Mouse (Mus musculus) kidney, adult 2 months (tissue): ENCODE data around the gene Mxra8. TPM values are rescaled to one million over a fixed set of nuclear protein-coding genes. Genes with fewer than 3 reads are reported as not detected.
A peak's percentile ranks its signal among the peaks of the same experiment; 100 is the strongest.

Experiments
- DNase-seq: peaks from one replicate; pipeline ENCODE4 v3.0.0; 2021
- H3K27ac ChIP-seq: fragments of 200-500 bp; 2 replicates; pipeline ENCODE4 v1.5.1; 2012; ENCODE audit warnings: low read depth, low read length, control low read depth, inconsistent platforms; ENCODE audit not compliant: insufficient read depth
- H3K27me3 ChIP-seq: fragments of 200-500 bp; replicated peaks from 2 replicates; pipeline ENCODE4 v1.6.1; 2012; ENCODE audit warnings: mild to moderate bottlenecking, moderate library complexity, low read length, inconsistent platforms; ENCODE audit not compliant: control insufficient read depth, insufficient read depth
- H3K36me3 ChIP-seq: fragments of 200-500 bp; 2 replicates; pipeline ENCODE4 v1.6.1; 2012; ENCODE audit warnings: mild to moderate bottlenecking, moderate library complexity, low read length, inconsistent platforms; ENCODE audit not compliant: control insufficient read depth, insufficient read depth
- H3K4me1 ChIP-seq: fragments of 200-500 bp; 2 replicates; pipeline ENCODE4 v1.6.1; 2011; ENCODE audit warnings: low read length; ENCODE audit not compliant: control insufficient read depth, insufficient read depth
- H3K4me3 ChIP-seq: fragments of 200-500 bp; 2 replicates; pipeline ENCODE4 v1.5.1; 2011; ENCODE audit warnings: mild to moderate bottlenecking, low read depth, low read length, control low read depth; ENCODE audit not compliant: insufficient read depth
- CTCF ChIP-seq: fragments of 200-500 bp; conservative IDR thresholded peaks from 2 replicates; pipeline ENCODE4 v1.5.1; 2011; ENCODE audit warnings: low read depth, mild to moderate bottlenecking, control low read depth, low read length, moderate library complexity, mixed read lengths; ENCODE audit not compliant: insufficient read depth, insufficient read length
- POLR2A ChIP-seq: fragments of 200-500 bp; IDR thresholded peaks from one replicate; pipeline ENCODE4 v1.6.1; 2011; ENCODE audit warnings: low read depth, low read length, control low read depth
- WGBS: fragments of 180-500 bp; shearing (Covaris S2); methylation state at CpG from one replicate; pipeline ENCODE4 v1.1.7; 2018; 5-methylcytosine and 5-hydroxymethylcytosine counted together
- polyA plus RNA-seq: library from polyadenylated mRNA; depleted of rRNA; stranded (reverse); fragments of >200 nt; gene quantifications from 2 replicates; pipeline ENCODE4 v1.2.3, GENCODE M21; 2012

Mxra8 gene
- polyA plus RNA-seq, 1 experiment = 98.0 TPM

DNA sequence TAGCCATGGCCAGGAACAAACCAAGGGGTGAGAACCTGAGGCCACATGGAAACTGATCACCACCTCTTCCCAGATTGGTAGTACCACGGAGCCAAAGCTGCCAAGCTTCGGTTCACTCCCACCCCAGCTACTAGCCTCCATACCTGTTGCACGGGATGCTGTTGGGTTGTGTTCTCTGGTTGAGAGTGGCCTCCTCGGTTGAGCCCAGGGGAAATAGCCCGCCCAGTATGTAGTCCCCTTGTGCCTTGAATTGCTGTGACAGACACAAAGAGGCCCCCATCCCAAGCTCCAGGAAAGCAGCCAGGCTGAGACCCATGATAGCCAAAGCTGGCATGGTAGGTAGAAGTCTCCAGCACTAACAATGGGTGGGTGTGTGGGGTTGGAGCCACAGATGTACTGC lies 23.5 kb downstream of the Mxra8 start, which contains the start of gene Tas1r3:
TSS of gene Tas1r3 (minus strand) at position 362 of the 400 bp plus-strand sequence.
- H3K36me3 ChIP-seq = no peaks in the 10 kb centered on the region
- H3K27me3 ChIP-seq = no peaks in the 10 kb centered on the region
- no peaks in the 10 kb centered on the region for H3K4me1 ChIP-seq
- 80% methylated on average over 5 of the region's 5 CpGs for WGBS
- TF ChIP-seq POLR2A (no peak), CTCF (no peak)
- no peak within 1 kb of the TSS for H3K4me3 ChIP-seq
- DNase-seq = no peak
- H3K27ac ChIP-seq = no peak within 1 kb of the TSS

- peak overlapping the region; percentile 71 for H3K4me3 ChIP-seq
- no peaks in the 10 kb centered on the region for H3K36me3 ChIP-seq
- no peak for TF ChIP-seq CTCF
- TF ChIP-seq POLR2A = no peak
- peak; percentile 63 for DNase-seq
- H3K27me3 ChIP-seq = no peaks in the 10 kb centered on the region
- H3K27ac ChIP-seq = peak overlapping the region; percentile 5; the same call in 1 of the 2 replicates
- WGBS = 6% methylated on average over 22 of the region's 22 CpGs
- no peaks in the 10 kb centered on the region; the same call in 1 of the 2 replicates for H3K4me1 ChIP-seq
Observed at GRCm38 (mm10) chr4:155868614-155869298, 29.3 kb downstream of the Mxra8 start.

- Histone ChIP-seq H3K27me3 (no peaks in the 10 kb centered on the region), H3K4me1 (no peaks in the 10 kb centered on the region; the same call in 1 of the 2 replicates), H3K36me3 (no peaks in the 10 kb centered on the region), H3K27ac (peak within 1 kb of the TSS; percentile 43; the same call in 1 of the 2 replicates), H3K4me3 (peak within 1 kb of the TSS; percentile 90)
- DNase-seq = peak; percentile 99
- under 1% methylated on average over 63 of the region's 63 CpGs for WGBS
- TF ChIP-seq CTCF (peak; percentile 34; the same call in 1 of the 2 replicates), POLR2A (no peak)
Observed at GRCm38 (mm10) chr4:155869317-155870033, 30.0 kb downstream of the Mxra8 start, which contains the start of the genes Cptp and Ints11. TSS of gene Cptp (minus strand) at chr4:155869440. TSS of gene Ints11 (plus strand) at chr4:155869546.

- H3K4me1 ChIP-seq = no peaks in the 10 kb centered on the region; the same call in 1 of the 2 replicates
- DNase-seq = no peak
- WGBS = 98% methylated on average over 7 of the region's 7 CpGs
Observed at GRCm38 (mm10) chr4:155871404-155871803, 31.9 kb downstream of the Mxra8 start.

GRCm38 (mm10) chr4:155883587-155883986 lies 44.1 kb downstream of the Mxra8 start:
- H3K27me3 ChIP-seq = no peaks in the 10 kb centered on the region
- peak; percentile 54 for DNase-seq
- TF ChIP-seq POLR2A (no peak), CTCF (no peak)
- no peaks in the 10 kb centered on the region for H3K4me1 ChIP-seq
- H3K27ac ChIP-seq = peak overlapping the region; percentile 76
- WGBS = 68% methylated on average over 3 of the region's 3 CpGs
- H3K4me3 ChIP-seq = no peak overlapping the region
- H3K36me3 ChIP-seq = no peaks in the 10 kb centered on the region

More at GRCm38 (mm10) chr4:155871404-155871803, 31.9 kb downstream of the Mxra8 start:
- H3K4me3 ChIP-seq = no peak overlapping the region
- no peaks in the 10 kb centered on the region for H3K36me3 ChIP-seq
- no peaks in the 10 kb centered on the region for H3K27me3 ChIP-seq
- TF ChIP-seq CTCF (no peak), POLR2A (no peak)
- H3K27ac ChIP-seq = no peak overlapping the region

DNA sequence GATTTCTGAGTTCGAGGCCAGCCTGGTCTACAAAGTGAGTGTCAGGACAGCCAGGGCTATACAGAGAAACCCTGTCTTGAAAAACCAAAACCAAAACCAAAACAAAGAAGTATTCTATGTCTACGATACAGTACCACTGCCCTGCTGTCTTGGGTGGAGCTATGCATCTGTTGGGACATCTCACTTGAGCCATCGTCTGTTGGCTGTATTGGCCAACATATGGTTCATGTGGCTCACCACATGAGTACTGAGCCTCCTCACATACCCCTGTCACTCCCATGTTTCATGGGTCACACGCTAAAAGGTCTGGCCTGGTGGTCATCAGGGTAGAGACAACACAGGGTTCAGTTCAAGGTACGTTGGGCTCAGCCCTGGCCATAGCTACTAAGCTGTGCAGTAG lies 46.9 kb downstream of the Mxra8 start:
- TF ChIP-seq CTCF (no peak), POLR2A (no peak)
- Histone ChIP-seq H3K4me3 (no peak overlapping the region), H3K27ac (no peak overlapping the region), H3K36me3 (no peaks in the 10 kb centered on the region), H3K27me3 (no peaks in the 10 kb centered on the region), H3K4me1 (no peaks in the 10 kb centered on the region)
- no peak for DNase-seq
- WGBS = 93% methylated on average over 5 of the region's 5 CpGs

DNA sequence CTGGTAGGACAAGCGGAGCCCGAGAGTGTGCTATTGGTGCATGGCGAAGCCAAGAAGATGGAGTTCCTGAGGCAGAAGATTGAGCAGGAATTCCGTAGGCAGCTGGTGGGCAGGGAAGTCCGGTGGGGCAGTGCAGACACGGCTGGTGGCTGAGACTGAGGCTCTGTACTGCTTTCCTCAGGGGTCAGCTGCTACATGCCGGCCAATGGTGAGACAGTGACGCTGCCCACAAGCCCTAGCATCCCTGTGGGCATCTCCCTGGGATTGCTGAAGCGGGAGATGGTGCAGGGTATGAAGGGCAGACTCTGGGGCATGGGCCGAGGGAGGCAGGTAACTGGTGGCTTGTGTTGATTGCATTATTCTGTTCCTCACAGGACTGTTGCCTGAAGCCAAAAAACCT lies 48.2 kb downstream of the Mxra8 start:
- 88% methylated on average over 10 of the region's 10 CpGs for WGBS
- H3K4me1 ChIP-seq = peaks cover 2% of the 10 kb centered on the region; the same call in 1 of the 2 replicates
- no peaks in the 10 kb centered on the region for H3K36me3 ChIP-seq
- H3K27me3 ChIP-seq = no peaks in the 10 kb centered on the region
- H3K4me3 ChIP-seq = no peak overlapping the region
- no peak overlapping the region for H3K27ac ChIP-seq
- TF ChIP-seq CTCF = no peak
- TF ChIP-seq POLR2A = no peak
- no peak for DNase-seq
